Mouse (Mus musculus): ENCODE results near the gene Fancm.
"Not testable (repeated sequence)": the region's sequence is repeated elsewhere in the genome, so short reads cannot be mapped to it uniquely, and the experiment has no call there.

Fancm gene

GRCm38 (mm10) chr12:65075085-65075732, at the start of gene Fancm:
Fancm (plus strand) TSS chr12:65075603.
- peak; percentile 88 to 92 for DNase-seq (ENCODE audit: low spot score in 2 of 2)

GRCm38 (mm10) chr12:65035839-65036189, 39.6 kb upstream of the Fancm start:
- no peak for DNase-seq (ENCODE audit: low spot score in 2 of 2)

- DNase-seq (ENCODE audit: low spot score in 2 of 2): peak; percentile 89 to 91
Measured at GRCm38 (mm10) chr12:65036190-65036870, 39.1 kb upstream of the Fancm start, which contains the start of gene Prpf39. Prpf39 (plus strand) TSS chr12:65036333.

- no peak for DNase-seq (ENCODE audit: low spot score in 2 of 2)
Measured at GRCm38 (mm10) chr12:65036892-65037545, 38.4 kb upstream of the Fancm start.

- DNase-seq (ENCODE audit: low spot score in 2 of 2): no peak
Measured at GRCm38 (mm10) chr12:65037546-65037937, 37.9 kb upstream of the Fancm start.

GRCm38 (mm10) chr12:65048799-65049198, 26.6 kb upstream of the Fancm start:
- DNase-seq (ENCODE audit: low spot score in 2 of 2): no peak

GRCm38 (mm10) chr12:65058203-65058602, 17.2 kb upstream of the Fancm start:
- no peak for DNase-seq (ENCODE audit: low spot score in 2 of 2)

GRCm38 (mm10) chr12:65061082-65061481, 14.3 kb upstream of the Fancm start:
- DNase-seq (ENCODE audit: low spot score in 2 of 2): no peak

GRCm38 (mm10) chr12:65065241-65065640, 10.2 kb upstream of the Fancm start:
- DNase-seq (ENCODE audit: low spot score in 2 of 2): peak; percentile 25 to 34

GRCm38 (mm10) chr12:65066234-65066633, 9.2 kb upstream of the Fancm start:
- DNase-seq (ENCODE audit: low spot score in 2 of 2): no peak

GRCm38 (mm10) chr12:65068409-65068808, 7.0 kb upstream of the Fancm start:
- DNase-seq (ENCODE audit: low spot score in 2 of 2): no peak

GRCm38 (mm10) chr12:65072911-65073610, 2.3 kb upstream of the Fancm start:
- no peak for DNase-seq (ENCODE audit: low spot score in 2 of 2)

GRCm38 (mm10) chr12:65073611-65074178, 1.7 kb upstream of the Fancm start, which contains the start of gene Fkbp3:
Fkbp3 (minus strand) TSS chr12:65074007.
- peak; percentile 97 for DNase-seq (ENCODE audit: low spot score in 2 of 2)

- DNase-seq (ENCODE audit: low spot score in 2 of 2): no peak
Measured at GRCm38 (mm10) chr12:65074651-65075050, 752 bp upstream of the Fancm start.

GRCm38 (mm10) chr12:65075733-65076310, 419 bp downstream of the Fancm start:
- no peak for DNase-seq (ENCODE audit: low spot score in 2 of 2)

- DNase-seq (ENCODE audit: low spot score in 2 of 2): peak; percentile 6
Measured at GRCm38 (mm10) chr12:65076906-65077305, 1.5 kb downstream of the Fancm start.

GRCm38 (mm10) chr12:65108746-65109145, 33.3 kb downstream of the Fancm start:
- no peak for DNase-seq (ENCODE audit: low spot score in 2 of 2)

- DNase-seq (ENCODE audit: low spot score in 2 of 2): no peak
Measured at GRCm38 (mm10) chr12:65111503-65111902, 36.1 kb downstream of the Fancm start.

- DNase-seq (ENCODE audit: low spot score in 2 of 2): no peak
Measured at GRCm38 (mm10) chr12:65112811-65113210, 37.4 kb downstream of the Fancm start.

- no peak for DNase-seq (ENCODE audit: low spot score in 2 of 2)
Measured at GRCm38 (mm10) chr12:65113925-65114324, 38.5 kb downstream of the Fancm start.

- not testable (repeated sequence) for DNase-seq (ENCODE audit: low spot score in 2 of 2)
Measured at GRCm38 (mm10) chr12:65114978-65115377, 39.6 kb downstream of the Fancm start.
